Mouse (Mus musculus): ENCODE data around the gene St6gal1. TPM values are rescaled to one million over a fixed set of nuclear protein-coding genes. Genes with fewer than 3 reads are reported as not detected.
A peak's percentile ranks its signal among the peaks of the same experiment; 100 is the strongest.

St6gal1 gene
- polyA plus RNA-seq, 1 experiment from 2014 or later = 60.3 TPM

- H3K4me2 ChIP-seq = peak overlapping the region; percentile 16
These were observed 26.3 kb downstream of the St6gal1 start for GRCm38 (mm10) chr16:23250556-23251444.

DNA sequence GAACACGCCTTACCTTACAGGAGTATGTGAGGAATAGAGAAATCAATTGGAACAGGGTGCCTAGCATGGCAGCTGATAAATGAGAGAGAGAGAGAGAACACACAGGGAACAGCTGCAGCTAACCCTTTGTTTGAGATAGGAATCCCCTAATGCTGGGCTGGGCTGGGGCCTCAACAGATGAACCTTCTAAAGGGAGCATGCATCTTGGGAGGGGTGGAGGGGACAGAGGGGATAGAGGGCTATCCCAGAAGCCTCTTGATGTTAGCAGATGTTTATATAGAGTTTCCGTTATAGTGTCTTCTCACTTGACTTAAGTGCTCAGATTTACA is 26.9 kb downstream of the St6gal1 start:
- Histone ChIP-seq H3K4me2 (peak overlapping the region; percentile 16; the same call in 1 of the 2 replicates), H3K36me3 (ENCODE audit: insufficient read depth) (no peaks in the 10 kb centered on the region), H3K9me3 (ENCODE audit: low read depth, low read length) (no peaks in the 10 kb centered on the region), H3K4me1 (ENCODE audit: insufficient read depth) (peaks cover 34% of the 10 kb centered on the region), H3K9ac (no peak overlapping the region), H3K4me3 (ENCODE audit: low read depth, low read length) (no peak overlapping the region), H3K27me3 (ENCODE audit: insufficient read depth, low read length) (no peaks in the 10 kb centered on the region), H3K27ac (ENCODE audit: low read depth) (peak overlapping the region; percentile 85)
- no peak for TF ChIP-seq CTCF (IDR thresholded peaks at IDR 0.05; ENCODE audit: low read depth)
- DNase-seq (no peak), ATAC-seq (ENCODE audit: insufficient read depth) (peak; percentile 41)
- 57% methylated on average over 2 of the region's 2 CpGs for WGBS

More at GRCm38 (mm10) chr16:23250556-23251444, 26.3 kb downstream of the St6gal1 start:
- WGBS = 24% methylated on average over 15 of the region's 15 CpGs
- Histone ChIP-seq H3K27ac (ENCODE audit: low read depth) (peak overlapping the region; percentile 87), H3K4me1 (ENCODE audit: insufficient read depth) (peaks cover 32% of the 10 kb centered on the region), H3K9me3 (ENCODE audit: low read depth, low read length) (no peaks in the 10 kb centered on the region), H3K4me3 (ENCODE audit: low read depth, low read length) (no peak overlapping the region), H3K27me3 (ENCODE audit: insufficient read depth, low read length) (no peaks in the 10 kb centered on the region), H3K36me3 (ENCODE audit: insufficient read depth) (no peaks in the 10 kb centered on the region), H3K9ac (no peak overlapping the region)
- no peak for TF ChIP-seq CTCF (IDR thresholded peaks at IDR 0.05; ENCODE audit: low read depth)
- ATAC-seq (ENCODE audit: insufficient read depth) (peak; percentile 91), DNase-seq (peak; percentile 90)

GRCm38 (mm10) chr16:23253620-23254019 is 29.1 kb downstream of the St6gal1 start:
- ATAC-seq (ENCODE audit: insufficient read depth) = no peak
- Histone ChIP-seq H3K4me1 (ENCODE audit: insufficient read depth) (peaks cover 48% of the 10 kb centered on the region), H3K27me3 (ENCODE audit: insufficient read depth, low read length) (no peaks in the 10 kb centered on the region), H3K27ac (ENCODE audit: low read depth) (no peak overlapping the region), H3K4me2 (no peak overlapping the region), H3K9ac (no peak overlapping the region), H3K36me3 (ENCODE audit: insufficient read depth) (no peaks in the 10 kb centered on the region), H3K9me3 (ENCODE audit: low read depth, low read length) (no peaks in the 10 kb centered on the region), H3K4me3 (ENCODE audit: low read depth, low read length) (no peak overlapping the region)
- no peak for TF ChIP-seq CTCF (IDR thresholded peaks at IDR 0.05; ENCODE audit: low read depth)
- 58% methylated on average over 6 of the region's 6 CpGs for WGBS
- DNase-seq = no peak

DNA sequence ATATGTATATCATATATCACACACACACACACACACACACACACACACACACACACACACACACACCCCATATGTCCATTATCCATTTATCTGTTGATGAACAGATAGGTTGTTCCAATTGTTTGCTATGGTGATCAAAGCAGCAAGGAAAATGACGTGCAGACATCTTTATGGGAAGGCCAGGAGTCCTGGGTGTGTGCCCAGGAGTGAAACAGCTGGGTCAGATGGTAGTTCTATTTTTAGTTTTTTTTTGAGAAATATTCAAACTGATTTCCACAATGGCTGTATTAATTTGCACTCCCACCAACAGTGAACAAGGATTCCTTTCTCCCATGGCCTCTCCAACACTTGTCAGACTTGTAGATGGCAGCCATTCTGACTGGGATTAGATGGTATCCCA is 29.5 kb downstream of the St6gal1 start:
- no peak for TF ChIP-seq CTCF (IDR thresholded peaks at IDR 0.05; ENCODE audit: low read depth)
- Histone ChIP-seq H3K27ac (ENCODE audit: low read depth) (no peak overlapping the region), H3K4me3 (ENCODE audit: low read depth, low read length) (no peak overlapping the region), H3K9me3 (ENCODE audit: low read depth, low read length) (no peaks in the 10 kb centered on the region), H3K4me2 (no peak overlapping the region), H3K9ac (no peak overlapping the region), H3K27me3 (ENCODE audit: insufficient read depth, low read length) (no peaks in the 10 kb centered on the region), H3K4me1 (ENCODE audit: insufficient read depth) (peaks cover 50% of the 10 kb centered on the region), H3K36me3 (ENCODE audit: insufficient read depth) (no peaks in the 10 kb centered on the region)
- WGBS = 25% methylated on average over 1 of the region's 1 CpGs
- DNase-seq (no peak), ATAC-seq (ENCODE audit: insufficient read depth) (no peak)

DNA sequence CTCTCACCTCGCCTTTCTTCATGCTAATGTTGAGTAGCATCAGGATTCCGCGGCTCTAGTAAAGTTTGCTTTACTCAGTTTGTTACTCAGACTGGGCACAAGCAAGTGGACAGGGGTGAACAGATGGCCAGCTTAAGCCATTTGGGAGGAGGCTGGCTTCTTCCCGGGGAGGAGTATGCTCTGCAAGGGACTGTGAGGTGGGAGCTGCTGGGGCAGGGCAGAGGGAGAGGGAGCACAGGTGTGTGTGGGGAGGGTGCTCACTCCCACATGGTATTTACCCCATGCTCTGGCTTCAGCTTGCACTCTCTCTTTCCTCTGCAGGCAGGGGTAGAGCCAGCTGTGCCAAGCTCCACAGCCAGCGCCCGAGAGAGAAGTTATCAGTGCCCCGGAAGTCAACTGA is 32.1 kb downstream of the St6gal1 start:
- no peaks in the 10 kb centered on the region for H3K9me3 ChIP-seq (ENCODE audit: low read depth, low read length)
- no peak for TF ChIP-seq CTCF (IDR thresholded peaks at IDR 0.05; ENCODE audit: low read depth)
- WGBS = 59% methylated on average over 7 of the region's 7 CpGs
- H3K27me3 ChIP-seq (ENCODE audit: insufficient read depth, low read length) = no peaks in the 10 kb centered on the region
- ATAC-seq (ENCODE audit: insufficient read depth) (0 out of 2 replicates have a peak, but pooled peaks have one; percentile 26), DNase-seq (no peak)
- no peak overlapping the region for H3K4me2 ChIP-seq
- no peaks in the 10 kb centered on the region for H3K36me3 ChIP-seq (ENCODE audit: insufficient read depth)
- H3K27ac ChIP-seq (ENCODE audit: low read depth) = no peak overlapping the region
- no peak overlapping the region for H3K9ac ChIP-seq
- H3K4me3 ChIP-seq (ENCODE audit: low read depth, low read length) = no peak overlapping the region
- H3K4me1 ChIP-seq (ENCODE audit: insufficient read depth) = peaks cover 39% of the 10 kb centered on the region

GRCm38 (mm10) chr16:23258429-23258822 is 33.9 kb downstream of the St6gal1 start:
- H3K4me1 ChIP-seq (ENCODE audit: insufficient read depth) = peaks cover 24% of the 10 kb centered on the region
- no peak overlapping the region for H3K9ac ChIP-seq
- TF ChIP-seq CTCF (IDR thresholded peaks at IDR 0.05; ENCODE audit: low read depth) = no peak
- DNase-seq (no peak), ATAC-seq (ENCODE audit: insufficient read depth) (no peak)
- H3K9me3 ChIP-seq (ENCODE audit: low read depth, low read length) = no peaks in the 10 kb centered on the region
- WGBS = 12% methylated on average over 7 of the region's 7 CpGs
- H3K4me2 ChIP-seq = no peak overlapping the region
- H3K27me3 ChIP-seq (ENCODE audit: insufficient read depth, low read length) = no peaks in the 10 kb centered on the region
- H3K36me3 ChIP-seq (ENCODE audit: insufficient read depth) = 0 out of 2 replicates have a peak, but pooled peaks cover 2% of the 10 kb centered on the region
- no peak overlapping the region for H3K4me3 ChIP-seq (ENCODE audit: low read depth, low read length)
- H3K27ac ChIP-seq (ENCODE audit: low read depth) = peak overlapping the region; percentile 59; the same call in 1 of the 2 replicates

- Histone ChIP-seq H3K4me1 (ENCODE audit: insufficient read depth) (peaks cover 21% of the 10 kb centered on the region), H3K36me3 (ENCODE audit: insufficient read depth) (peaks cover 4% of the 10 kb centered on the region), H3K9me3 (ENCODE audit: low read depth, low read length) (no peaks in the 10 kb centered on the region), H3K4me2 (no peak overlapping the region), H3K9ac (no peak overlapping the region), H3K27ac (ENCODE audit: low read depth) (peak overlapping the region; percentile 59; the same call in 1 of the 2 replicates), H3K4me3 (ENCODE audit: low read depth, low read length) (no peak overlapping the region), H3K27me3 (ENCODE audit: insufficient read depth, low read length) (no peaks in the 10 kb centered on the region)
- DNase-seq (no peak), ATAC-seq (ENCODE audit: insufficient read depth) (0 out of 2 replicates have a peak, but pooled peaks have one; percentile 16)
- TF ChIP-seq CTCF (IDR thresholded peaks at IDR 0.05; ENCODE audit: low read depth) = no peak
- 7% methylated on average over 4 of the region's 4 CpGs for WGBS
These were observed 34.4 kb downstream of the St6gal1 start for GRCm38 (mm10) chr16:23258823-23259457.
